Mouse (Mus musculus): Measurements from ENCODE around the gene Rad9b. TPM values are rescaled to one million over a fixed set of nuclear protein-coding genes. Genes with fewer than 3 reads are reported as not detected.
A peak's percentile ranks its signal among the peaks of the same experiment; 100 is the strongest.

The Rad9b gene
- total and polyA plus RNA-seq, 3 experiments, result 9.0 to 10.4 (median 10.3) TPM

GRCm38 (mm10) chr5:122372878-122373277 lies 18.8 kb upstream of the Rad9b start:
- Histone ChIP-seq H3K79me2 (replicated peaks; ENCODE audit: control insufficient read depth, extremely low read depth, insufficient read depth, poor library complexity, severe bottlenecking) (peaks cover 18% of the 10 kb centered on the region), H3K4me2 (ENCODE audit: insufficient read depth, low read depth, poor library complexity, severe bottlenecking) (peak overlapping the region; percentile 98), H3K9me3 (replicated peaks; ENCODE audit: low read length) (no peaks in the 10 kb centered on the region), H3K27ac (ENCODE audit: insufficient read depth, low read depth) (peak overlapping the region; percentile 76; the same call in 1 of the 2 replicates), H3K9ac (ENCODE audit: insufficient read depth, low read depth) (peak overlapping the region; percentile 79), H3K4me1 (ENCODE audit: control insufficient read depth in 1 of 2, insufficient read depth in 2 of 2) (peaks cover 4 to 15% of the 10 kb centered on the region in 2 experiments; a peak in 3 of 4 replicates), H3K36me3 (replicated peaks in 1 of 2; ENCODE audit: control insufficient read depth in 1 of 2, insufficient read depth in 1 of 2, low read length in 1 of 2) (peaks cover 17 to 51% of the 10 kb centered on the region in 2 experiments), H3K27me3 (replicated peaks) (no peaks in the 10 kb centered on the region), H3K4me3 (replicated peaks in 1 of 3; ENCODE audit: low read depth in 2 of 3, low read length in 2 of 3, poor library complexity in 1 of 3) (peak overlapping the region; percentile 63 to 91 (median 80))
- DNase-seq (ENCODE audit: extremely low read depth), result no peak
- dilution Hi-C loops (cut with MboI; ENCODE audit: extremely low pct_ligation_motif_present, extremely low pct_unique_long_range_greater_than_20kb, low sequenced_read_pairs), result no loop called here
- no peak for TF ChIP-seq EP300 (IDR thresholded peaks at IDR 0.05; ENCODE audit: low read length)
- peak; percentile 30; the same call in 1 of the 2 replicates for TF ChIP-seq ZNF384 (IDR thresholded peaks at IDR 0.05; ENCODE audit: low read depth, low read length)
- TF ChIP-seq TBP (conservative IDR thresholded peaks at IDR 0.05; ENCODE audit: low read depth, low read length), result no peak
- in situ Hi-C loops (cut with MboI; ENCODE audit: low pct_ligation_motif_present, low pct_unique_long_range_greater_than_20kb, low sequenced_read_pairs), result no loop called here

GRCm38 (mm10) chr5:122372192-122372769 lies 18.2 kb upstream of the Rad9b start, which contains the start of gene Fam216a:
TSS of gene Fam216a (minus strand) at chr5:122372364.
- peaks cover 18% of the 10 kb centered on the region for H3K79me2 ChIP-seq (replicated peaks; ENCODE audit: control insufficient read depth, extremely low read depth, insufficient read depth, poor library complexity, severe bottlenecking)
- H3K27me3 ChIP-seq (replicated peaks), result no peaks in the 10 kb centered on the region
- in situ Hi-C loops (cut with MboI; ENCODE audit: low pct_ligation_motif_present, low pct_unique_long_range_greater_than_20kb, low sequenced_read_pairs) (no loop called here), dilution Hi-C loops (cut with MboI; ENCODE audit: extremely low pct_ligation_motif_present, extremely low pct_unique_long_range_greater_than_20kb, low sequenced_read_pairs) (no loop called here)
- H3K4me3 ChIP-seq (replicated peaks in 1 of 3; ENCODE audit: low read depth in 2 of 3, low read length in 2 of 3, poor library complexity in 1 of 3), result peak within 1 kb of the TSS; percentile 63 to 91 (median 80)
- H3K4me1 ChIP-seq (ENCODE audit: control insufficient read depth in 1 of 2, insufficient read depth in 2 of 2), result peaks cover 4 to 15% of the 10 kb centered on the region in 2 experiments; a peak in 3 of 4 replicates
- H3K36me3 ChIP-seq (replicated peaks in 1 of 2; ENCODE audit: control insufficient read depth in 1 of 2, insufficient read depth in 1 of 2, low read length in 1 of 2), result peaks cover 23 to 55% of the 10 kb centered on the region in 2 experiments
- peak within 1 kb of the TSS; percentile 79 for H3K9ac ChIP-seq (ENCODE audit: insufficient read depth, low read depth)
- DNase-seq (ENCODE audit: extremely low read depth), result peak; percentile 99
- H3K4me2 ChIP-seq (ENCODE audit: insufficient read depth, low read depth, poor library complexity, severe bottlenecking), result peak within 1 kb of the TSS; percentile 98
- no peaks in the 10 kb centered on the region for H3K9me3 ChIP-seq (replicated peaks; ENCODE audit: low read length)
- H3K27ac ChIP-seq (ENCODE audit: insufficient read depth, low read depth), result peak within 1 kb of the TSS; percentile 84
- peak; percentile 68; the same call in 1 of the 2 replicates for TF ChIP-seq TBP (conservative IDR thresholded peaks at IDR 0.05; ENCODE audit: low read depth, low read length)
- peak; percentile 93 for TF ChIP-seq MXI1 (IDR thresholded peaks at IDR 0.05; ENCODE audit: low read depth, low read length)
- TF ChIP-seq ZC3H11A (IDR thresholded peaks at IDR 0.05; ENCODE audit: low read depth, low read length), result no peak
- peak; percentile 78; the same call in 1 of the 2 replicates for TF ChIP-seq TCF12 (IDR thresholded peaks at IDR 0.05; ENCODE audit: low read depth, low read length)
- TF ChIP-seq ELF1 (IDR thresholded peaks at IDR 0.05; ENCODE audit: low read depth, low read length), result peak; percentile 85
- no peak for TF ChIP-seq SMC3 (IDR thresholded peaks at IDR 0.05; ENCODE audit: low read depth, low read length)
- no peak for TF ChIP-seq USF2 (conservative IDR thresholded peaks at IDR 0.05; ENCODE audit: low read depth, low read length)
- no peak for TF ChIP-seq ZKSCAN1 (IDR thresholded peaks at IDR 0.05; ENCODE audit: borderline replicate concordance, low read depth, low read length)
- no peak for TF ChIP-seq RCOR1 (conservative IDR thresholded peaks at IDR 0.05; ENCODE audit: low read depth, low read length)
- TF ChIP-seq PAX5 (IDR thresholded peaks at IDR 0.05; ENCODE audit: low read length), result no peak
- no peak for TF ChIP-seq MAFK (IDR thresholded peaks at IDR 0.05; ENCODE audit: insufficient replicate concordance, low read length)
- peak; percentile 94 for TF ChIP-seq MAX (IDR thresholded peaks at IDR 0.05; ENCODE audit: low read length)
- peak; percentile 71; the same call in 1 of the 2 replicates for TF ChIP-seq POLR2AphosphoS2 (IDR thresholded peaks at IDR 0.05; ENCODE audit: low read depth, low read length)
- TF ChIP-seq EP300 (IDR thresholded peaks at IDR 0.05; ENCODE audit: low read length), result no peak
- peak; percentile 92 for TF ChIP-seq NRF1 (IDR thresholded peaks at IDR 0.05; ENCODE audit: low read depth, low read length)
- no peak for TF ChIP-seq USF1 (IDR thresholded peaks at IDR 0.05; ENCODE audit: low read depth, low read length)
- no peak for TF ChIP-seq MEF2A (IDR thresholded peaks at IDR 0.05; ENCODE audit: borderline replicate concordance, low read depth, low read length)
- TF ChIP-seq ETS1 (conservative IDR thresholded peaks at IDR 0.05; ENCODE audit: low read depth, low read length), result peak; percentile 66
- peak; percentile 71; the same call in 1 of the 2 replicates for TF ChIP-seq E2F4 (IDR thresholded peaks at IDR 0.05; ENCODE audit: insufficient replicate concordance, low read depth, low read length)
- TF ChIP-seq GABPA (IDR thresholded peaks at IDR 0.05; ENCODE audit: insufficient replicate concordance, low read depth, low read length), result no peak; the same call in 1 of the 2 replicates
- TF ChIP-seq RAD21 (IDR thresholded peaks at IDR 0.05; ENCODE audit: low read depth, low read length), result no peak
- TF ChIP-seq HCFC1 (IDR thresholded peaks at IDR 0.05; ENCODE audit: low read depth, low read length), result peak; percentile 89
- TF ChIP-seq KAT2A (IDR thresholded peaks at IDR 0.05; ENCODE audit: insufficient replicate concordance, low read length), result 0 out of 2 replicates have a peak, but pooled peaks have one; percentile 52
- TF ChIP-seq MYC (IDR thresholded peaks at IDR 0.05; ENCODE audit: low read depth, low read length), result peak; percentile 94
- TF ChIP-seq CTCF (conservative IDR thresholded peaks at IDR 0.05 in 1 of 2, IDR thresholded peaks at IDR 0.05 in 1 of 2; ENCODE audit: low read depth in 2 of 2, low read length in 2 of 2), result no peak
- TF ChIP-seq JUND (conservative IDR thresholded peaks at IDR 0.05; ENCODE audit: low read depth, low read length), result no peak
- peak; percentile 86; the same call in 1 of the 2 replicates for TF ChIP-seq NELFE (IDR thresholded peaks at IDR 0.05; ENCODE audit: low read depth, low read length)
- peak; percentile 66; the same call in 1 of the 2 replicates for TF ChIP-seq CHD2 (IDR thresholded peaks at IDR 0.05; ENCODE audit: low read length)
- peak; percentile 99 for TF ChIP-seq BHLHE40 (IDR thresholded peaks at IDR 0.05; ENCODE audit: low read depth, low read length)
- TF ChIP-seq JUN (IDR thresholded peaks at IDR 0.05; ENCODE audit: insufficient read depth, low read depth, low read length), result no peak
- TF ChIP-seq ZNF384 (IDR thresholded peaks at IDR 0.05; ENCODE audit: low read depth, low read length), result peak; percentile 82
